Mouse (Mus musculus) embryonic facial prominence, embryonic 15.5 days (tissue): ENCODE measurements around the gene Abcd1. TPM values are rescaled to one million over a fixed set of nuclear protein-coding genes. Genes with fewer than 3 reads are reported as not detected.

Source experiments
- ATAC-seq: fragments of 200-750 bp; cut with Nextera tagmentation; 2 replicates; pipeline ENCODE4 v1.8.0; 2017; ENCODE audit warnings: low read depth, moderate TSS enrichment; ENCODE audit not compliant: insufficient number of reproducible peaks, low FRiP score, low TSS enrichment
- H3K27ac ChIP-seq: fragments of 300-500 bp; sonication (generic); replicated peaks from 2 replicates; pipeline ENCODE4 v1.5.1; 2015; ENCODE audit warnings: mild to moderate bottlenecking, inconsistent platforms
- H3K27me3 ChIP-seq: fragments of 300-500 bp; sonication (generic); 2 replicates; pipeline ENCODE4 v1.6.1; 2015; ENCODE audit warnings: inconsistent platforms
- H3K36me3 ChIP-seq: fragments of 300-500 bp; sonication (generic); 2 replicates; pipeline ENCODE4 v1.6.1; 2015; ENCODE audit warnings: mild to moderate bottlenecking, inconsistent platforms
- H3K4me1 ChIP-seq: fragments of 300-500 bp; sonication (generic); 2 replicates; pipeline ENCODE4 v1.6.1; 2015; ENCODE audit warnings: inconsistent platforms
- H3K4me2 ChIP-seq: fragments of 300-500 bp; sonication (generic); replicated peaks from 2 replicates; pipeline ENCODE4 v1.6.1; 2015; ENCODE audit warnings: mild to moderate bottlenecking, inconsistent platforms
- H3K4me3 ChIP-seq: fragments of 300-500 bp; sonication (generic); replicated peaks from 2 replicates; pipeline ENCODE4 v1.5.1; 2015; ENCODE audit warnings: mild to moderate bottlenecking, inconsistent platforms
- H3K9ac ChIP-seq: fragments of 300-500 bp; sonication (generic); 2 replicates; pipeline ENCODE4 v1.6.1; 2015; ENCODE audit warnings: inconsistent platforms
- H3K9me3 ChIP-seq: fragments of 300-500 bp; sonication (generic); replicated peaks from 2 replicates; pipeline ENCODE4 v1.6.1; 2016; ENCODE audit warnings: inconsistent platforms
- WGBS: fragments of 180-500 bp; shearing (Covaris S2); methylation state at CpG from one replicate; pipeline ENCODE4 v1.1.7; 2015; 5-methylcytosine and 5-hydroxymethylcytosine counted together
- polyA plus RNA-seq: library from polyadenylated mRNA; unstranded; fragments of >200 nt; fragmentation: Nextera tagmentation; extraction: Ambion mirVana; gene quantifications from 2 replicates; pipeline ENCODE4 v1.2.1, GENCODE M21; 2015

Abcd1 gene
- polyA plus RNA-seq, 1 experiment from 2014 or later, result 20.2 TPM

GRCm38 (mm10) chrX:73785666-73786065, 69.3 kb downstream of the Abcd1 start:
- Histone ChIP-seq H3K27ac (peak overlapping the region; percentile 91; the same call in 1 of the 2 replicates), H3K27me3 (no peaks in the 10 kb centered on the region), H3K36me3 (peaks cover 12% of the 10 kb centered on the region), H3K9me3 (no peaks in the 10 kb centered on the region), H3K4me1 (peaks cover 8% of the 10 kb centered on the region), H3K4me2 (peak overlapping the region; percentile 50), H3K4me3 (peak overlapping the region; percentile 64), H3K9ac (no peak overlapping the region; the same call in 1 of the 2 replicates)
- no peak for ATAC-seq

- Histone ChIP-seq H3K4me1 (peaks cover 8% of the 10 kb centered on the region), H3K27ac (peak within 1 kb of the TSS; percentile 91), H3K9ac (peak within 1 kb of the TSS; percentile 65), H3K4me3 (peak within 1 kb of the TSS; percentile 64), H3K36me3 (peaks cover 16% of the 10 kb centered on the region), H3K27me3 (no peaks in the 10 kb centered on the region), H3K4me2 (peak within 1 kb of the TSS; percentile 51), H3K9me3 (no peaks in the 10 kb centered on the region)
- ATAC-seq, result peak; percentile 97
- 19% methylated on average over 50 of the region's 52 CpGs for WGBS
Observed at GRCm38 (mm10) chrX:73786364-73787224, 70.2 kb downstream of the Abcd1 start, which contains the start of the genes Idh3g and Ssr4. Gene Idh3g (minus strand): TSS chrX:73786897. Gene Ssr4 (plus strand): TSS chrX:73787028.

- WGBS, result 20% methylated on average over 22 of the region's 22 CpGs
Observed at GRCm38 (mm10) chrX:73787225-73787558, 70.8 kb downstream of the Abcd1 start.

More at GRCm38 (mm10) chrX:73787225-73787558, 70.8 kb downstream of the Abcd1 start:
- H3K9ac ChIP-seq, result peak overlapping the region; percentile 65
- H3K4me1 ChIP-seq, result peaks cover 8% of the 10 kb centered on the region
- peak overlapping the region; percentile 51 for H3K4me2 ChIP-seq
- H3K4me3 ChIP-seq, result peak overlapping the region; percentile 64
- peak; percentile 22; the same call in 1 of the 2 replicates for ATAC-seq
- H3K27me3 ChIP-seq, result no peaks in the 10 kb centered on the region
- peak overlapping the region; percentile 91 for H3K27ac ChIP-seq
- no peaks in the 10 kb centered on the region for H3K9me3 ChIP-seq
- peaks cover 16% of the 10 kb centered on the region; the same call in 1 of the 2 replicates for H3K36me3 ChIP-seq

Other genes with a start within 250 kb of the Abcd1 start
- gene Bgn, start 233.0 kb upstream of the Abcd1 start, polyA plus RNA-seq, result 302 and 313 TPM in 2 replicates
- 0.41 and 0.43 TPM in 2 replicates for gene Atp2b3, start 213.5 kb upstream of the Abcd1 start, polyA plus RNA-seq
- 4.4 and 6.0 TPM in 2 replicates for gene Dusp9, start 77.2 kb upstream of the Abcd1 start, polyA plus RNA-seq
- 13.3 and 14.2 TPM in 2 replicates for gene Pnck, start 56.5 kb upstream of the Abcd1 start, polyA plus RNA-seq
- 8.9 and 9.7 TPM in 2 replicates for gene Slc6a8, start 43.4 kb upstream of the Abcd1 start, polyA plus RNA-seq
- 254 and 265 TPM in 2 replicates for gene Bcap31, start 422 bp upstream of the Abcd1 start, polyA plus RNA-seq
- gene Plxnb3, start 40.5 kb downstream of the Abcd1 start, polyA plus RNA-seq, result 1.1 and 1.6 TPM in 2 replicates
- gene Srpk3, start 57.8 kb downstream of the Abcd1 start, polyA plus RNA-seq, result 35.3 and 49.9 TPM in 2 replicates
- 193 and 199 TPM in 2 replicates for gene Idh3g, start 70.3 kb downstream of the Abcd1 start, polyA plus RNA-seq
- 221 and 235 TPM in 2 replicates for gene Ssr4, start 70.4 kb downstream of the Abcd1 start, polyA plus RNA-seq
- 1.3 TPM in 2 replicates for gene Pdzd4, start 108.4 kb downstream of the Abcd1 start, polyA plus RNA-seq
- 0.11 and 0.16 TPM in 2 replicates for gene Avpr2, start 175.5 kb downstream of the Abcd1 start, polyA plus RNA-seq
- 4.4 and 7.2 TPM in 2 replicates for gene L1cam, start 179.5 kb downstream of the Abcd1 start, polyA plus RNA-seq
- 4.1 and 5.1 TPM in 2 replicates for gene Arhgap4, start 205.3 kb downstream of the Abcd1 start, polyA plus RNA-seq
- gene Naa10, start 205.3 kb downstream of the Abcd1 start, polyA plus RNA-seq, result 115 and 120 TPM in 2 replicates
- gene Renbp, start 214.3 kb downstream of the Abcd1 start, polyA plus RNA-seq, result 33.1 and 42.3 TPM in 2 replicates
- gene Hcfc1, start 249.8 kb downstream of the Abcd1 start, polyA plus RNA-seq, result 43.0 and 49.5 TPM in 2 replicates